ENCODE assay signal across 21 mouse cellular contexts in the genomic region with DNA sequence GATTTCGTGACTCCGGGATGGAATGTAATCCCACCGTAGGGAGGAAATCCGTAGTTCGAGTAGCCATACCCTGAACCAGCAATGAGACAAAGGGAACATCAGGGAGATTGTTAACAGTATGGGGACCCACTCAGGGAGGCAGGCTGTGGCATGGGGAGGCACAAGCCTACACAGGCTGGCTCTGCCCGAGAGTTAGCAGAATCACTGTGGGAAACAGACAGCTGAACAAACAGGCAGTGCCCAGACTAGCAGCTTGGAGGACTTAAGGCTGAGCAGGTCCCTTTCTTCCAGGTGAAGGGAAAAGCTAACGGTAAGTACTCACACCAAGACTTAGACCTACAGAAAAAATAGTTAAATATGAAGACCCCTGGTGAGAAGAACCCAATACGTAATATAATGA.
DNase-seq lines count a peak whose midpoint lies in the region; ATAC-seq and TF ChIP-seq lines count a peak whose summit lies in the region.
"Had no signal": no experiment of that assay in that cellular context is flagged by ENCODE, and none has a peak within 500 bp of the region (broad histone marks: within the 10 kb centered on the region; RNA-seq: fewer than 3 reads in every experiment).

No protein-coding gene starts in this region.

- no peaks in the 10 kb centered on the region for H3K9me3 ChIP-seq in heart, embryonic 13.5 days
- H3K9me3 ChIP-seq in megakaryocyte, embryonic 14.5 days: no peaks in the 10 kb centered on the region
- no peaks in the 10 kb centered on the region for H3K9me3 ChIP-seq in stomach, embryonic 15.5 days
- H3K9me3 ChIP-seq: limb, embryonic 10.5 days; midbrain, embryonic 15.5 days had no signal

- no peak for TF ChIP-seq POLR2A in bone marrow, adult 2 months (IDR thresholded peaks at IDR 0.05; ENCODE audit: borderline replicate concordance, control insufficient read depth, low read depth, low read length)

- no peak for DNase-seq in heart, postnatal 4 days
- DNase-seq in frontal cortex, postnatal 14 days (ENCODE audit: low spot score in 2 of 2): no peak
- DNase-seq: adrenal gland, postnatal 14 days; cerebellum, adult 8-10 months; gastrocnemius, postnatal 10 days; heart, postnatal 36 days; kidney, adult 9 months; kidney, postnatal 14 days; lung, postnatal 10 days; right cerebral cortex, adult 18-20 months; thymus, postnatal 4 days had no signal

- no peak for TF ChIP-seq CTCF in bone marrow, adult 2 months (IDR thresholded peaks at IDR 0.05; ENCODE audit: control insufficient read depth, insufficient read depth, low read length)

- peak overlapping the region; percentile 77; the same call in 1 of the 2 replicates for H3K27ac ChIP-seq in heart, embryonic 13.5 days (replicated peaks)
- H3K27ac ChIP-seq in bone marrow, adult 2 months (ENCODE audit: control insufficient read depth, insufficient read depth, low read depth, low read length, poor library complexity): peak overlapping the region; percentile 16; the same call in 1 of the 2 replicates
- H3K27ac ChIP-seq in stomach, embryonic 15.5 days: 0 out of 2 replicates have a peak overlapping the region, but pooled peaks have one; percentile 36
- H3K27ac ChIP-seq: hindbrain, embryonic 14.5 days; limb, embryonic 10.5 days; midbrain, embryonic 15.5 days had no signal

- H3K4me2 ChIP-seq in heart, embryonic 13.5 days: no peak overlapping the region
- H3K4me2 ChIP-seq in stomach, embryonic 15.5 days: no peak overlapping the region
- H3K4me2 ChIP-seq: hindbrain, embryonic 14.5 days; midbrain, embryonic 15.5 days had no signal

- no peak overlapping the region for H3K9ac ChIP-seq in heart, embryonic 13.5 days
- H3K9ac ChIP-seq in stomach, embryonic 15.5 days: no peak overlapping the region
- H3K9ac ChIP-seq: hindbrain, embryonic 14.5 days; midbrain, embryonic 15.5 days had no signal

- peaks cover 69% of the 10 kb centered on the region for H3K4me1 ChIP-seq in heart, embryonic 13.5 days
- H3K4me1 ChIP-seq in megakaryocyte, embryonic 14.5 days: peaks cover 95% of the 10 kb centered on the region
- H3K4me1 ChIP-seq in bone marrow, adult 2 months (ENCODE audit: control insufficient read depth, insufficient read depth, low read length): peaks cover 8% of the 10 kb centered on the region; the same call in 1 of the 2 replicates
- peaks cover 7% of the 10 kb centered on the region for H3K4me1 ChIP-seq in stomach, embryonic 15.5 days
- H3K4me1 ChIP-seq: limb, embryonic 10.5 days had no signal

- H3K4me3 ChIP-seq in heart, embryonic 13.5 days: no peak overlapping the region
- peak overlapping the region; percentile 94 for H3K4me3 ChIP-seq in megakaryocyte, embryonic 14.5 days (replicated peaks)
- H3K4me3 ChIP-seq in bone marrow, adult 2 months (replicated peaks; ENCODE audit: control insufficient read depth, low read depth, low read length): no peak overlapping the region
- H3K4me3 ChIP-seq in stomach, embryonic 15.5 days (replicated peaks): no peak overlapping the region
- H3K4me3 ChIP-seq: limb, embryonic 10.5 days; midbrain, embryonic 15.5 days; myocyte had no signal

- H3K36me3 ChIP-seq in heart, embryonic 13.5 days: peaks cover 90% of the 10 kb centered on the region
- H3K36me3 ChIP-seq in megakaryocyte, embryonic 14.5 days (replicated peaks; ENCODE audit: low read length): peaks cover 75% of the 10 kb centered on the region
- peaks cover 23% of the 10 kb centered on the region; the same call in 1 of the 2 replicates for H3K36me3 ChIP-seq in stomach, embryonic 15.5 days

- H3K27me3 ChIP-seq in heart, embryonic 13.5 days (replicated peaks): no peaks in the 10 kb centered on the region
- no peaks in the 10 kb centered on the region for H3K27me3 ChIP-seq in megakaryocyte, embryonic 14.5 days (replicated peaks)
- H3K27me3 ChIP-seq in stomach, embryonic 15.5 days (replicated peaks): no peaks in the 10 kb centered on the region
- H3K27me3 ChIP-seq: midbrain, embryonic 15.5 days had no signal

- ATAC-seq in heart, embryonic 13.5 days (ENCODE audit: extremely low read depth, insufficient number of reproducible peaks, low FRiP score, low TSS enrichment): no peak
- no peak for ATAC-seq in megakaryocyte, adult 5-6 weeks (ENCODE audit: poor library complexity, severe bottlenecking)
- ATAC-seq in stomach, embryonic 15.5 days (ENCODE audit: insufficient read depth, low FRiP score, low read depth): peak; percentile 54; the same call in 1 of the 2 replicates
- ATAC-seq: forebrain, embryonic 14.5 days; midbrain, embryonic 15.5 days had no signal

- 79% methylated on average over 8 of the region's 8 CpGs for WGBS in heart, embryonic 13.5 days
- WGBS in bone marrow, adult 2 months: 80% methylated on average over 8 of the region's 8 CpGs
- WGBS in stomach, embryonic 15.5 days: 71% methylated on average over 8 of the region's 8 CpGs

Comparison
In these comparisons a context has a peak if more than half of its experiments do, and no peak if none do; other contexts are left out.
1. H3K27ac ChIP-seq: peak in every context shown above with its lines; median percentile 77 in heart, embryonic 13.5 days; 36 in stomach, embryonic 15.5 days; 16 in bone marrow, adult 2 months.